Mouse (Mus musculus) gastrocnemius, postnatal 36 days (tissue): ENCODE data around the gene Eef1a1. TPM values are rescaled to one million over a fixed set of nuclear protein-coding genes. Genes with fewer than 3 reads are reported as not detected.

Source experiments
- DNase-seq, 2 experiments: peaks; one replicate each; pipeline ENCODE4 v3.0.0; 2022
- intact Hi-C: fragments of 180-260 bp; cut with DNase I; formaldehyde crosslinking; loops from one replicate; pipeline ENCODE4 v1.15.1; 2025
- microRNA-seq, 2 experiments: library from miRNA; unstranded; fragments of <30 nt; microRNA quantifications; one replicate each; pipeline ENCODE4 v1.2.0; 2021
- total RNA-seq, 2 experiments: library from RNA; stranded (reverse); gene quantifications; 2 replicates each; pipeline ENCODE4 v1.2.3; 2021

The Eef1a1 gene
- total RNA-seq, 2 experiments from 2014 or later, result 496 to 538 TPM

GRCm38 (mm10) chr9:78439426-78439825 lies 49.5 kb downstream of the Eef1a1 start:
- no peak for DNase-seq
- intact Hi-C loops, result no loop called here

DNA sequence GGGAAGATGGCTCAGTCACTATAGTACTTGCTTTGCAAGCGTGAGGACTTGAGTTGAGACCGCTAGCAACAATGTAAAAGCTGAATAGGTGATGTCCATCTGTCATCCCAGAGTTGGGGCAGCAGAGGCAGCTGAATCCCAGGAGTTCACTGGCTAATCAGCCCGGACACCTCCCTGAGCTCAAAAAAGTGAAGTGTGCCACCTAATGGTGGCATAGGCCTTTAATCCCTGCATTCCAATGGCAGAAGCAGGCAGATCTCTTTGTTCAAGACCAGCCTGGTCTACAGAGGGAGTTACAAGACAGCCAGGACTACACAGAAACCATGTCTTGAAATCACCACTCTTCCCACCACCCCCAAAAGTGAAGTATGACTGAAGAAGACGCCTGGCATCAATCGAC lies 56.5 kb downstream of the Eef1a1 start:
- no peak for DNase-seq
- intact Hi-C loops, result no loop called here

- no peak for DNase-seq
- intact Hi-C loops, result no loop called here
Observed at GRCm38 (mm10) chr9:78430486-78430885, 58.5 kb downstream of the Eef1a1 start.

- no peak for DNase-seq
- intact Hi-C loops, result no loop called here
Observed at GRCm38 (mm10) chr9:78429551-78429950, 59.4 kb downstream of the Eef1a1 start.

DNA sequence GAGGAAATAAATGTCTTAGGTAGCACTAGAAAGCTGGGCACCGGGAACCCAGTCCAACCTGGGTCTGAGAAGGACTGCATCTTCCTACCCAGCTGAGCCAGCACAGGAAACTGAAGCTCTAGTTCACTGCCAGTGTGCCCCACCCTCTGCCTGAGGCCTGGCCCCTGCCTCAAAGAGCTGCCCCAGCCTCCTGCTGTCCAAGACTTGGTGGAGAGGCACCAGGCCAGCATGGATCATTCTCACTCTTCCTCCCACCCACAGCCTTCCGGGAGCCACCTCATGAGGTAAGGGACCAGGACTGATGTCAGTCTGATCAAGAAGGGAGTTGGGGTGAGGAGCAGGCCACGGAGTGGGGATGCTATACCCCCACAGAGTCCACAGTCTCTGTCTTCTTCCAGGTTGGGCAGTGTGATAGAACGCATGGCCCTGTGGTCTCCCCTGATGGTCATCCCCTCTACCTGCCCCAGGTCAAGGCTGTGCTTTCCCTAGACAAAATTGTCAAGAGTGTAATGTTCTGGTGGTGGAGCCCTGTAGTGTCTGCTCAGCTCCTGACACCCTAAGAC lies 60.0 kb downstream of the Eef1a1 start:
- intact Hi-C loops, result no loop called here
- DNase-seq, result no peak

Small RNAs within 50 kb of the gene (microRNA-seq; reads per million reads assigned to microRNA genes)
- 0 reads per million in 2 experiments for gene Gm26377

Other genes starting within 250 kb of the Eef1a1 start
- not detected for gene Gm3776, start 232.0 kb downstream of the Eef1a1 start, total RNA-seq
- not detected for gene Gm10639, start 199.2 kb downstream of the Eef1a1 start, total RNA-seq
- gene Omt2a, start 174.4 kb downstream of the Eef1a1 start, total RNA-seq, result not detected
- gene Omt2b, start 161.6 kb downstream of the Eef1a1 start, total RNA-seq, result not detected
- gene Gsta2, start 133.4 kb downstream of the Eef1a1 start, total RNA-seq, result not detected
- not detected for gene Dppa5a, start 121.0 kb downstream of the Eef1a1 start, total RNA-seq
- gene Ooep, start 110.4 kb downstream of the Eef1a1 start, total RNA-seq, result not detected
- gene Ddx43, start 93.4 kb downstream of the Eef1a1 start, total RNA-seq, result not detected
- under 1 TPM in 1 of 2 experiments, not detected in 1; 0.17 TPM for gene Cgas, start 45.9 kb downstream of the Eef1a1 start, total RNA-seq
- gene Mto1, start 40.9 kb downstream of the Eef1a1 start, total RNA-seq, result 10 to 100 TPM; 17.6 to 21.4 TPM
- not detected for gene Gm17324, start 40.4 kb downstream of the Eef1a1 start, total RNA-seq
- 1 to 10 TPM; 2.7 to 4.0 TPM for gene Slc17a5, start 98.9 kb upstream of the Eef1a1 start, total RNA-seq
- under 1 TPM; 0.46 to 0.81 TPM for gene Cd109, start 126.4 kb upstream of the Eef1a1 start, total RNA-seq